Mouse (Mus musculus) activated CD4-positive, CD25-positive, alpha-beta regulatory T cell, adult 9 weeks (primary cell): ENCODE data around the gene P2ry12. TPM values are rescaled to one million over a fixed set of nuclear protein-coding genes. Genes with fewer than 3 reads are reported as not detected.

Experiments used
- polyA plus RNA-seq: library from polyadenylated mRNA; unstranded; fragments of 100-300 nt; shearing (Covaris generic); gene quantifications from one replicate; pipeline ENCODE4 v1.2.1, GENCODE M21; 2017

P2ry12 gene
- 0.46 TPM for polyA plus RNA-seq

DNA sequence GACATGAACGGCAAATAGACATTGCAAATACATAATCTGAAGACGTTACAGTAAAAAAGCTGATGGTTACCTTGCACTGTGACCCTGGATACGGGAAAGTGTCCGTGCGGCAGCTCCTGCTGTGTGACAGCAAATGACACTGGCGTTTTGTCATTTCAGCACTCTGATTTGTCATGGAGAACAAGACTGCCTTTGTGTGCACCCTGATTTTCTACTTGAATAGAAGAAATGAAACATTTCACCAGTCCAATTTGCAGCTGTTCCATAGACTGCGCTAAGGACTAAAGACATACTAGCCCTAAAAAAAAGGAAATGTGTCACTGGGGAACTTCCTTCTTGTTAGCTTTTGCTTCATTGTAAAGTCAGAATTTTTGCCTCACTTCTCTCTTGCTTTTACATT is at the start of gene P2ry12:
TSS of gene P2ry12 (minus strand) at position 168 of the 400 bp plus-strand sequence.

GRCm38 (mm10) chr3:59210727-59211126 is 51.9 kb downstream of the P2ry12 start, which contains the start of gene P2ry13:
Gene P2ry13, minus strand, starts transcription at chr3:59210882.

DNA sequence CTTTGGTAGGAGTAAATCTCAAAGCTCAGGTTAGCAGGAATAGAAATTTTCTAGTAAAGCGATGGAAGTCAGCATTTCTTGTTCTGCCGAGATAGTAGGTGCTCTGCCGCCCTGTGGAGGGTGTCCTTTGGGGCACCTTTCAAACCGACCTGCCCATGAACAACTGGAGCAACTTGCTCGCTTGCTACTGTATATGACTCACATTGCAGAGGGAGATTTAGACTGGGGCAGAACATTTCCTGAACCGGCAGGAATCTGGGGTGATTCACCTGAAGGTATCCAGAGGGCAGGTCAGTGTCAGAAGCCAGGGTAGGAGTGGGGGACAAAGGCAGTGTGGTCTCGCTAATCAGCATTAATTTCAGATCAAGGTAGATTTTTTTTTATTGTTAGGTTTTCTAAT is 67.7 kb downstream of the P2ry12 start, which contains the start of gene Gpr87:
TSS of gene Gpr87 (minus strand) at position 167 of the 400 bp plus-strand sequence.

Other genes starting within 250 kb of the P2ry12 start
- gene Gpr171, start 161.1 kb downstream of the P2ry12 start, polyA plus RNA-seq, result 49.5 TPM
- 2.1 TPM for gene P2ry14, start 109.3 kb downstream of the P2ry12 start, polyA plus RNA-seq
- gene Gpr87, start 67.8 kb downstream of the P2ry12 start, polyA plus RNA-seq, result not detected
- gene P2ry13, start 52.0 kb downstream of the P2ry12 start, polyA plus RNA-seq, result 0.60 TPM
- not detected for gene Igsf10, start 81.5 kb upstream of the P2ry12 start, polyA plus RNA-seq